Mouse (Mus musculus): ENCODE measurements at regions not wholly inside any gene's neighbourhood (a gene's known extent, or its start where the extent isn't known, plus 50 kb on each side); places are given as distances from the start of the nearest gene placed in this dataset.
A peak's percentile ranks its signal among the peaks of the same experiment; 100 is the strongest.

- no peaks in the 10 kb centered on the region for H3K4me1 ChIP-seq (ENCODE audit: control insufficient read depth, insufficient read depth, low read length)
- no peaks in the 10 kb centered on the region for H3K36me3 ChIP-seq (ENCODE audit: control insufficient read depth, insufficient read depth, low read length)
- H3K4me2 ChIP-seq (ENCODE audit: low read depth, low read length) = no peak overlapping the region
- H3K27ac ChIP-seq (ENCODE audit: low read length) = no peak overlapping the region
- WGBS = 62% methylated on average over 9 of the region's 9 CpGs
- no peaks in the 10 kb centered on the region for H3K9me3 ChIP-seq (replicated peaks; ENCODE audit: control insufficient read depth, low read length)
- H3K27me3 ChIP-seq (ENCODE audit: control insufficient read depth, insufficient read depth, low read length) = no peaks in the 10 kb centered on the region
- ATAC-seq (ENCODE audit: insufficient read depth, low FRiP score) = no peak
- H3K9ac ChIP-seq (ENCODE audit: low read length) = no peak overlapping the region
- H3K4me3 ChIP-seq (replicated peaks; ENCODE audit: low read length) = no peak overlapping the region
These were observed 162.5 kb upstream of the Gm9747 start for GRCm38 (mm10) chr1:82070181-82071109.

GRCm38 (mm10) chr1:82089136-82089839 is 143.6 kb upstream of the Gm9747 start:
- H3K4me3 ChIP-seq (replicated peaks; ENCODE audit: low read length) = no peak overlapping the region
- H3K4me2 ChIP-seq (ENCODE audit: low read depth, low read length) = no peak overlapping the region
- H3K9me3 ChIP-seq (replicated peaks; ENCODE audit: control insufficient read depth, low read length) = no peaks in the 10 kb centered on the region
- H3K27me3 ChIP-seq (ENCODE audit: control insufficient read depth, insufficient read depth, low read length) = no peaks in the 10 kb centered on the region
- no peaks in the 10 kb centered on the region for H3K36me3 ChIP-seq (ENCODE audit: control insufficient read depth, insufficient read depth, low read length)
- no peak overlapping the region for H3K9ac ChIP-seq (ENCODE audit: low read length)
- H3K27ac ChIP-seq (ENCODE audit: low read length) = no peak overlapping the region
- ATAC-seq (ENCODE audit: insufficient read depth, low FRiP score) = no peak
- H3K4me1 ChIP-seq (ENCODE audit: control insufficient read depth, insufficient read depth, low read length) = no peaks in the 10 kb centered on the region
- 64% methylated on average over 6 of the region's 6 CpGs for WGBS

GRCm38 (mm10) chr1:82095101-82095500 is 137.8 kb upstream of the Gm9747 start:
- H3K9me3 ChIP-seq (replicated peaks; ENCODE audit: control insufficient read depth, low read length) = no peaks in the 10 kb centered on the region
- H3K27ac ChIP-seq (ENCODE audit: low read length) = no peak overlapping the region
- no peaks in the 10 kb centered on the region for H3K36me3 ChIP-seq (ENCODE audit: control insufficient read depth, insufficient read depth, low read length)
- H3K4me2 ChIP-seq (ENCODE audit: low read depth, low read length) = no peak overlapping the region
- H3K27me3 ChIP-seq (ENCODE audit: control insufficient read depth, insufficient read depth, low read length) = no peaks in the 10 kb centered on the region
- ATAC-seq (ENCODE audit: insufficient read depth, low FRiP score) = no peak
- H3K4me1 ChIP-seq (ENCODE audit: control insufficient read depth, insufficient read depth, low read length) = no peaks in the 10 kb centered on the region
- WGBS = 94% methylated on average over 2 of the region's 2 CpGs
- H3K9ac ChIP-seq (ENCODE audit: low read length) = no peak overlapping the region
- no peak overlapping the region for H3K4me3 ChIP-seq (replicated peaks; ENCODE audit: low read length)

GRCm38 (mm10) chr1:82106756-82107155 is 126.2 kb upstream of the Gm9747 start:
- H3K4me1 ChIP-seq (ENCODE audit: control insufficient read depth, insufficient read depth, low read length) = no peaks in the 10 kb centered on the region
- no peaks in the 10 kb centered on the region for H3K9me3 ChIP-seq (replicated peaks; ENCODE audit: control insufficient read depth, low read length)
- no peak overlapping the region for H3K4me3 ChIP-seq (replicated peaks; ENCODE audit: low read length)
- ATAC-seq (ENCODE audit: insufficient read depth, low FRiP score) = no peak
- 62% methylated on average over 5 of the region's 5 CpGs for WGBS
- no peak overlapping the region for H3K27ac ChIP-seq (ENCODE audit: low read length)
- H3K27me3 ChIP-seq (ENCODE audit: control insufficient read depth, insufficient read depth, low read length) = no peaks in the 10 kb centered on the region
- no peak overlapping the region for H3K9ac ChIP-seq (ENCODE audit: low read length)
- no peak overlapping the region for H3K4me2 ChIP-seq (ENCODE audit: low read depth, low read length)
- no peaks in the 10 kb centered on the region for H3K36me3 ChIP-seq (ENCODE audit: control insufficient read depth, insufficient read depth, low read length)

- no peaks in the 10 kb centered on the region for H3K9me3 ChIP-seq (replicated peaks; ENCODE audit: control insufficient read depth, low read length)
- no peak overlapping the region for H3K27ac ChIP-seq (ENCODE audit: low read length)
- no peak for ATAC-seq (ENCODE audit: insufficient read depth, low FRiP score)
- no peaks in the 10 kb centered on the region for H3K27me3 ChIP-seq (ENCODE audit: control insufficient read depth, insufficient read depth, low read length)
- no peaks in the 10 kb centered on the region for H3K36me3 ChIP-seq (ENCODE audit: control insufficient read depth, insufficient read depth, low read length)
- no peaks in the 10 kb centered on the region for H3K4me1 ChIP-seq (ENCODE audit: control insufficient read depth, insufficient read depth, low read length)
- no peak overlapping the region for H3K4me3 ChIP-seq (replicated peaks; ENCODE audit: low read length)
- H3K4me2 ChIP-seq (ENCODE audit: low read depth, low read length) = no peak overlapping the region
- WGBS = 85% methylated on average over 1 of the region's 1 CpGs
- no peak overlapping the region for H3K9ac ChIP-seq (ENCODE audit: low read length)
These were observed 122.8 kb upstream of the Gm9747 start for GRCm38 (mm10) chr1:82110071-82110635.

GRCm38 (mm10) chr1:82112401-82112800 is 120.5 kb upstream of the Gm9747 start:
- no peaks in the 10 kb centered on the region for H3K4me1 ChIP-seq (ENCODE audit: control insufficient read depth, insufficient read depth, low read length)
- H3K9me3 ChIP-seq (replicated peaks; ENCODE audit: control insufficient read depth, low read length) = no peaks in the 10 kb centered on the region
- 33% methylated on average over 5 of the region's 5 CpGs for WGBS
- H3K4me2 ChIP-seq (ENCODE audit: low read depth, low read length) = no peak overlapping the region
- no peak overlapping the region for H3K27ac ChIP-seq (ENCODE audit: low read length)
- no peak overlapping the region for H3K4me3 ChIP-seq (replicated peaks; ENCODE audit: low read length)
- no peak overlapping the region for H3K9ac ChIP-seq (ENCODE audit: low read length)
- H3K36me3 ChIP-seq (ENCODE audit: control insufficient read depth, insufficient read depth, low read length) = no peaks in the 10 kb centered on the region
- no peaks in the 10 kb centered on the region for H3K27me3 ChIP-seq (ENCODE audit: control insufficient read depth, insufficient read depth, low read length)
- no peak for ATAC-seq (ENCODE audit: insufficient read depth, low FRiP score)

GRCm38 (mm10) chr1:82124503-82124902 is 108.4 kb upstream of the Gm9747 start:
- H3K9me3 ChIP-seq (replicated peaks; ENCODE audit: control insufficient read depth, low read length) = no peaks in the 10 kb centered on the region
- no peak overlapping the region for H3K9ac ChIP-seq (ENCODE audit: low read length)
- H3K27ac ChIP-seq (ENCODE audit: low read length) = no peak overlapping the region
- peak; percentile 21; the same call in 1 of the 2 replicates for ATAC-seq (ENCODE audit: insufficient read depth, low FRiP score)
- no peak overlapping the region for H3K4me3 ChIP-seq (replicated peaks; ENCODE audit: low read length)
- 0 out of 2 replicates have a peak, but pooled peaks cover 6% of the 10 kb centered on the region for H3K4me1 ChIP-seq (ENCODE audit: control insufficient read depth, insufficient read depth, low read length)
- 28% methylated on average over 5 of the region's 5 CpGs for WGBS
- no peak overlapping the region for H3K4me2 ChIP-seq (ENCODE audit: low read depth, low read length)
- H3K27me3 ChIP-seq (ENCODE audit: control insufficient read depth, insufficient read depth, low read length) = no peaks in the 10 kb centered on the region
- H3K36me3 ChIP-seq (ENCODE audit: control insufficient read depth, insufficient read depth, low read length) = no peaks in the 10 kb centered on the region

GRCm38 (mm10) chr1:82129700-82130275 is 103.1 kb upstream of the Gm9747 start:
- no peaks in the 10 kb centered on the region for H3K9me3 ChIP-seq (replicated peaks; ENCODE audit: control insufficient read depth, low read length)
- no peak overlapping the region for H3K4me3 ChIP-seq (replicated peaks; ENCODE audit: low read length)
- H3K4me2 ChIP-seq (ENCODE audit: low read depth, low read length) = no peak overlapping the region
- WGBS = 25% methylated on average over 5 of the region's 5 CpGs
- H3K36me3 ChIP-seq (ENCODE audit: control insufficient read depth, insufficient read depth, low read length) = no peaks in the 10 kb centered on the region
- no peak for ATAC-seq (ENCODE audit: insufficient read depth, low FRiP score)
- no peak overlapping the region for H3K27ac ChIP-seq (ENCODE audit: low read length)
- 0 out of 2 replicates have a peak, but pooled peaks cover 4% of the 10 kb centered on the region for H3K4me1 ChIP-seq (ENCODE audit: control insufficient read depth, insufficient read depth, low read length)
- no peaks in the 10 kb centered on the region for H3K27me3 ChIP-seq (ENCODE audit: control insufficient read depth, insufficient read depth, low read length)
- H3K9ac ChIP-seq (ENCODE audit: low read length) = no peak overlapping the region

Data from stomach, embryonic 16.5 days (tissue).